Mouse (Mus musculus): Measurements from ENCODE around the gene Ppp2r3c. TPM values are rescaled to one million over a fixed set of nuclear protein-coding genes. Genes with fewer than 3 reads are reported as not detected.
"Not testable (repeated sequence)": the region's sequence is repeated elsewhere in the genome, so short reads cannot be mapped to it uniquely, and the experiment has no call there.

Ppp2r3c gene
- 7.7 and 10.2 TPM in 2 replicates for total RNA-seq (2014; rRNA removed)
- polyA plus RNA-seq (2015; fragmentation: Nextera tagmentation; extraction: Ambion mirVana) = 18.4 and 19.6 TPM in 2 replicates

DNA sequence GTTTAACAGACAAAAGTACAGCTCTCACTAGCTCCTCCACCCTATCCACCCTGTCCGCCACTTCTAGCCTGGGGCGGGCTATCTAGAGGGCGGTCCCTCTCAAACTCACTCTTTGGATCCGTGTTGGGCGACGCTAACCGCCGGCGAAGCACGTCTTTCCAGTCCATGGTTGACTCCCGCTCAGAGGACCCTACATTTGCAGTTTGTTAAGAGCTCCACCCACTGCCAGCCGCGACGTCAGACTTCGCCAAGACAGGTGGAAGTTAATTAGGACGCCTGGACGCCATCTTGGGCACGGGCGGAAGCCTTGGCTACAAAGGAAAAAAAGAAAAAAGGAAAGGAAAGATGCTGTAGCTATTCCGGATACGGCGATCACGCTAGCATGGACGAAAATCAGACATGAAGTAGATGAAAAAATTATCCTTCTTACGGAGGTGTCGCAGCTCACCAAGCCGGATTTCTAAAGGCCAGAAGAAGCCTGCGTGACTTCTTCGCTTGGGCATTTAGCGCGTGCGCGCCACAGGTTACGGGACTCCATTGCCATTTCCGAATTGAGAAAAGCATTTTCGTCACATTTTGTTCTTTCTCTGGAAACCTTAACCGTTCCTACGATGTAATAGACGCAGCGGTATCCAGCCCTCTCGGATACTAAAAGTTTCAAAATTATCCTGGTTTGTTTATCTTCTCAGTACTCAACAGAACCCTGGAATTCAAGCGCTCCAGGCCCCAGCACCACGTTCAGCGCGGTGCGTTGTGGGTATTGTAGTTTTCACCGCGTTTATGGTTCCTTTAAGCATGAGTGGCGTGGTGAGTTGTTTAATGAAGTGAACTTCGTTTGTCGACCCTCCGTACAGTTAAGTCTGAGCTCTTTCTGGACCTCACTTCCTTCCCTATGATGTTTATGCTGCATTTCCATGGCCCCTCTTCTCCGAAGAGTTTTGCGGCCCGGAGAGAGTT is at the start of gene Ppp2r3c:
Gene Ppp2r3c (minus strand): TSS at position 514 of the 957 bp plus-strand sequence.
- Histone ChIP-seq H3K4me2 (ENCODE audit: low read depth, low read length) (peak within 1 kb of the TSS; percentile 80), H3K9me3 (ENCODE audit: low read length) (no peaks in the 10 kb centered on the region), H3K36me3 (ENCODE audit: insufficient read depth, low read length) (peaks cover 6% of the 10 kb centered on the region; the same call in 1 of the 2 replicates), H3K9ac (replicated peaks; ENCODE audit: low read length) (peak within 1 kb of the TSS; percentile 67), H3K4me3 (ENCODE audit: low read length) (peak within 1 kb of the TSS; percentile 67), H3K4me1 (ENCODE audit: insufficient read depth, low read length) (peaks cover 18% of the 10 kb centered on the region), H3K27ac (peak within 1 kb of the TSS; percentile 84), H3K27me3 (ENCODE audit: insufficient read depth, low read length) (no peaks in the 10 kb centered on the region)
- under 1% methylated on average over 55 of the region's 55 CpGs for WGBS
- TF ChIP-seq CTCF (IDR thresholded peaks at IDR 0.05; ENCODE audit: low read depth) = no peak
- ATAC-seq = peak; percentile 94
- peak; percentile 96 for DNase-seq (ENCODE audit: low spot score)

- DNase-seq (ENCODE audit: low spot score) (peak; percentile 29), ATAC-seq (no peak)
- no peak overlapping the region for H3K4me3 ChIP-seq (ENCODE audit: low read length)
- no peaks in the 10 kb centered on the region for H3K9me3 ChIP-seq (ENCODE audit: low read length)
- H3K27me3 ChIP-seq (ENCODE audit: insufficient read depth, low read length) = no peaks in the 10 kb centered on the region
- no peak overlapping the region for H3K9ac ChIP-seq (replicated peaks; ENCODE audit: low read length)
- H3K4me1 ChIP-seq (ENCODE audit: insufficient read depth, low read length) = no peaks in the 10 kb centered on the region
- H3K27ac ChIP-seq = peak overlapping the region; percentile 41; the same call in 1 of the 2 replicates
- 73% methylated on average over 13 of the region's 13 CpGs for WGBS
- TF ChIP-seq CTCF (IDR thresholded peaks at IDR 0.05; ENCODE audit: low read depth) = no peak
- H3K36me3 ChIP-seq (ENCODE audit: insufficient read depth, low read length) = no peaks in the 10 kb centered on the region
- H3K4me2 ChIP-seq (ENCODE audit: low read depth, low read length) = no peak overlapping the region
These were observed 41.8 kb upstream of the Ppp2r3c start for GRCm38 (mm10) chr12:55344583-55344982.

GRCm38 (mm10) chr12:55343998-55344397 is 41.2 kb upstream of the Ppp2r3c start:
- no peak for TF ChIP-seq CTCF (IDR thresholded peaks at IDR 0.05; ENCODE audit: low read depth)
- H3K9ac ChIP-seq (replicated peaks; ENCODE audit: low read length) = no peak overlapping the region
- no peaks in the 10 kb centered on the region for H3K4me1 ChIP-seq (ENCODE audit: insufficient read depth, low read length)
- no peaks in the 10 kb centered on the region for H3K27me3 ChIP-seq (ENCODE audit: insufficient read depth, low read length)
- no peaks in the 10 kb centered on the region for H3K9me3 ChIP-seq (ENCODE audit: low read length)
- no peak overlapping the region for H3K4me3 ChIP-seq (ENCODE audit: low read length)
- no peaks in the 10 kb centered on the region for H3K36me3 ChIP-seq (ENCODE audit: insufficient read depth, low read length)
- 0 out of 2 replicates have a peak, but pooled peaks have one; percentile 53 for ATAC-seq
- DNase-seq (ENCODE audit: low spot score) = no peak
- no peak overlapping the region for H3K4me2 ChIP-seq (ENCODE audit: low read depth, low read length)
- H3K27ac ChIP-seq = peak overlapping the region; percentile 21; the same call in 1 of the 2 replicates
- WGBS = 69% methylated on average over 11 of the region's 11 CpGs

GRCm38 (mm10) chr12:55343045-55343444 is 40.2 kb upstream of the Ppp2r3c start:
- not testable (repeated sequence) for ATAC-seq

GRCm38 (mm10) chr12:55338490-55338889 is 35.7 kb upstream of the Ppp2r3c start:
- H3K36me3 ChIP-seq (ENCODE audit: insufficient read depth, low read length); H3K4me2 ChIP-seq (ENCODE audit: low read depth, low read length); H3K4me3 ChIP-seq (ENCODE audit: low read length); H3K9me3 ChIP-seq (ENCODE audit: low read length); H3K27me3 ChIP-seq (ENCODE audit: insufficient read depth, low read length); H3K4me1 ChIP-seq (ENCODE audit: insufficient read depth, low read length); H3K9ac ChIP-seq (replicated peaks; ENCODE audit: low read length); H3K27ac ChIP-seq; DNase-seq (ENCODE audit: low spot score); ATAC-seq: not testable (repeated sequence)
- 85% methylated on average over 1 of the region's 2 CpGs for WGBS

More at GRCm38 (mm10) chr12:55343045-55343444, 40.2 kb upstream of the Ppp2r3c start:
- 71% methylated on average over 1 of the region's 1 CpGs for WGBS
- H3K4me1 ChIP-seq (ENCODE audit: insufficient read depth, low read length); H3K9me3 ChIP-seq (ENCODE audit: low read length); H3K9ac ChIP-seq (replicated peaks; ENCODE audit: low read length); H3K36me3 ChIP-seq (ENCODE audit: insufficient read depth, low read length); H3K27me3 ChIP-seq (ENCODE audit: insufficient read depth, low read length); H3K4me3 ChIP-seq (ENCODE audit: low read length); H3K4me2 ChIP-seq (ENCODE audit: low read depth, low read length); H3K27ac ChIP-seq; DNase-seq (ENCODE audit: low spot score): not testable (repeated sequence)

DNA sequence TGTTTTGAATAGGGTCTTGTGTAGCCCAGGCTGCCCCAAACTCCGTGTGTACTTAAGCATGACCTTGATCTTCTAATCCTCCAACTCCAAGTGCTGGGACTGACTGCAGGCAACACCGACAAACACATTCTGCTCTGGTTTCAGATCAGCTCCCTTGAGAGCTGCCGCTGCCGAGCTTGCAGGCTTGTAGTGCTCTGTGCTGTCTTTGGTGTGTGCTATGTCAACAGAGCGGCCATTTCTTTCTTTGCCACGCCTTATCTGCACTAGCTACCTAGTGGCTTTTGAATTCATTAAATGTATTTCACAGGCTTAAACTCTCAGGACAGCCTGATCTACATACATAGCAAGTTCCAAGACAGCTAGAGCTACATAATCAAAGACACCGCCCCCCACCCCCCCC is 30.9 kb upstream of the Ppp2r3c start:
- Histone ChIP-seq H3K36me3 (ENCODE audit: insufficient read depth, low read length) (no peaks in the 10 kb centered on the region), H3K4me1 (ENCODE audit: insufficient read depth, low read length) (no peaks in the 10 kb centered on the region), H3K9ac (replicated peaks; ENCODE audit: low read length) (no peak overlapping the region), H3K9me3 (ENCODE audit: low read length) (no peaks in the 10 kb centered on the region), H3K4me2 (ENCODE audit: low read depth, low read length) (no peak overlapping the region), H3K27ac (no peak overlapping the region), H3K4me3 (ENCODE audit: low read length) (no peak overlapping the region), H3K27me3 (ENCODE audit: insufficient read depth, low read length) (no peaks in the 10 kb centered on the region)
- 94% methylated on average over 7 of the region's 7 CpGs for WGBS
- DNase-seq (ENCODE audit: low spot score) = no peak
- ATAC-seq = no peak
- TF ChIP-seq CTCF (IDR thresholded peaks at IDR 0.05; ENCODE audit: low read depth) = no peak

- WGBS = 95% methylated on average over 7 of the region's 7 CpGs
- H3K4me1 ChIP-seq (ENCODE audit: insufficient read depth, low read length) = no peaks in the 10 kb centered on the region
- no peaks in the 10 kb centered on the region for H3K36me3 ChIP-seq (ENCODE audit: insufficient read depth, low read length)
- H3K9ac ChIP-seq (replicated peaks; ENCODE audit: low read length) = no peak overlapping the region
- no peak overlapping the region for H3K4me3 ChIP-seq (ENCODE audit: low read length)
- no peaks in the 10 kb centered on the region for H3K9me3 ChIP-seq (ENCODE audit: low read length)
- H3K4me2 ChIP-seq (ENCODE audit: low read depth, low read length) = no peak overlapping the region
- no peak for ATAC-seq
- TF ChIP-seq CTCF (IDR thresholded peaks at IDR 0.05; ENCODE audit: low read depth) = no peak
- no peak for DNase-seq (ENCODE audit: low spot score)
- no peak overlapping the region for H3K27ac ChIP-seq
- no peaks in the 10 kb centered on the region for H3K27me3 ChIP-seq (ENCODE audit: insufficient read depth, low read length)
These were observed 26.6 kb upstream of the Ppp2r3c start for GRCm38 (mm10) chr12:55329351-55329750.
